Mouse (Mus musculus) heart, embryonic 16.5 days (tissue): ENCODE measurements around the gene Ier5l. TPM values are rescaled to one million over a fixed set of nuclear protein-coding genes. Genes with fewer than 3 reads are reported as not detected.

Experiments
- ATAC-seq: fragments of 200-750 bp; cut with Nextera tagmentation; replicated peaks from 2 replicates; pipeline ENCODE4 v1.8.0; 2017; ENCODE audit warnings: moderate number of reproducible peaks; ENCODE audit not compliant: insufficient read depth, low FRiP score; ENCODE audit errors: extremely low read depth
- H3K27ac ChIP-seq: fragments of 300-500 bp; sonication (generic); 2 replicates; pipeline ENCODE4 v1.5.1; 2014; ENCODE audit warnings: mild to moderate bottlenecking, low read length, control low read depth, moderate library complexity
- H3K27me3 ChIP-seq: fragments of 300-500 bp; sonication (generic); 2 replicates; pipeline ENCODE4 v1.6.1; 2014; ENCODE audit warnings: low read length, mixed read lengths; ENCODE audit not compliant: control insufficient read depth, insufficient read depth
- H3K36me3 ChIP-seq: fragments of 300-500 bp; sonication (generic); 2 replicates; pipeline ENCODE4 v1.6.1; 2014; ENCODE audit not compliant: control insufficient read depth, insufficient read depth
- H3K4me1 ChIP-seq: fragments of 300-500 bp; sonication (generic); 2 replicates; pipeline ENCODE4 v1.6.1; 2014; ENCODE audit warnings: low read length, mixed read lengths; ENCODE audit not compliant: control insufficient read depth, insufficient read depth
- H3K4me2 ChIP-seq: fragments of 300-500 bp; sonication (generic); 2 replicates; pipeline ENCODE4 v1.6.1; 2014; ENCODE audit warnings: low read depth, mild to moderate bottlenecking, control low read depth, low read length
- H3K4me3 ChIP-seq: fragments of 300-500 bp; sonication (generic); 2 replicates; pipeline ENCODE4 v1.5.1; 2014; ENCODE audit warnings: mild to moderate bottlenecking, control low read depth, low read length
- H3K9ac ChIP-seq: fragments of 300-500 bp; sonication (generic); 2 replicates; pipeline ENCODE4 v1.6.1; 2014; ENCODE audit warnings: low read length, control low read depth
- H3K9me3 ChIP-seq: fragments of 300-500 bp; sonication (generic); replicated peaks from 2 replicates; pipeline ENCODE4 v1.6.1; 2016; ENCODE audit warnings: low read length; ENCODE audit not compliant: control insufficient read depth
- WGBS: fragments of 180-500 bp; shearing (Covaris S2); extraction: QIAGEN DNeasy Blood & Tissue Kit; methylation state at CpG from one replicate; pipeline ENCODE4 v1.1.7; 2014; 5-methylcytosine and 5-hydroxymethylcytosine counted together
- polyA plus RNA-seq: library from polyadenylated mRNA; unstranded; fragments of >200 nt; fragmentation: Nextera tagmentation; extraction: Ambion mirVana; gene quantifications from 2 replicates; pipeline ENCODE4 v1.2.1, GENCODE M21; 2015

Gene Ier5l
- polyA plus RNA-seq: 0.72 and 0.85 TPM in 2 replicates

- H3K9me3 ChIP-seq: no peaks in the 10 kb centered on the region
- WGBS: under 1% methylated on average over 37 of the region's 37 CpGs
- peaks cover 13% of the 10 kb centered on the region for H3K4me1 ChIP-seq
- peak; percentile 86 for ATAC-seq
- peaks cover 2% of the 10 kb centered on the region; the same call in 1 of the 2 replicates for H3K27me3 ChIP-seq
- H3K36me3 ChIP-seq: no peaks in the 10 kb centered on the region
- H3K4me3 ChIP-seq: peak within 1 kb of the TSS; percentile 68
- peak within 1 kb of the TSS; percentile 99 for H3K4me2 ChIP-seq
- H3K27ac ChIP-seq: peak within 1 kb of the TSS; percentile 90
- peak within 1 kb of the TSS; percentile 93 for H3K9ac ChIP-seq
Measured at GRCm38 (mm10) chr2:30474039-30474438, at the start of gene Ier5l. Gene Ier5l (minus strand): TSS chr2:30474219.

- no peaks in the 10 kb centered on the region for H3K27me3 ChIP-seq
- no peak for ATAC-seq
- H3K4me3 ChIP-seq: no peak overlapping the region
- H3K36me3 ChIP-seq: no peaks in the 10 kb centered on the region
- no peaks in the 10 kb centered on the region for H3K4me1 ChIP-seq
- H3K27ac ChIP-seq: no peak overlapping the region
- no peak overlapping the region for H3K9ac ChIP-seq
- 68% methylated on average over 8 of the region's 8 CpGs for WGBS
- no peak overlapping the region for H3K4me2 ChIP-seq
- no peaks in the 10 kb centered on the region for H3K9me3 ChIP-seq
Measured at GRCm38 (mm10) chr2:30523727-30524126, 49.7 kb upstream of the Ier5l start.

- WGBS: 69% methylated on average over 16 of the region's 16 CpGs
- no peaks in the 10 kb centered on the region for H3K36me3 ChIP-seq
- H3K4me2 ChIP-seq: no peak overlapping the region
Measured at GRCm38 (mm10) chr2:30510711-30511380, 36.8 kb upstream of the Ier5l start.

GRCm38 (mm10) chr2:30507138-30507727 is 33.2 kb upstream of the Ier5l start:
- ATAC-seq: no peak
- no peak overlapping the region for H3K4me3 ChIP-seq
- WGBS: 56% methylated on average over 11 of the region's 11 CpGs
- no peaks in the 10 kb centered on the region for H3K9me3 ChIP-seq
- H3K4me1 ChIP-seq: peaks cover 3% of the 10 kb centered on the region; the same call in 1 of the 2 replicates
- H3K36me3 ChIP-seq: no peaks in the 10 kb centered on the region
- H3K9ac ChIP-seq: no peak overlapping the region
- no peak overlapping the region for H3K4me2 ChIP-seq
- no peaks in the 10 kb centered on the region for H3K27me3 ChIP-seq
- H3K27ac ChIP-seq: no peak overlapping the region

More at GRCm38 (mm10) chr2:30510711-30511380, 36.8 kb upstream of the Ier5l start:
- H3K27me3 ChIP-seq: no peaks in the 10 kb centered on the region
- H3K9me3 ChIP-seq: no peaks in the 10 kb centered on the region
- no peak overlapping the region for H3K4me3 ChIP-seq
- H3K27ac ChIP-seq: no peak overlapping the region
- ATAC-seq: no peak
- 0 out of 2 replicates have a peak, but pooled peaks cover 2% of the 10 kb centered on the region for H3K4me1 ChIP-seq
- no peak overlapping the region for H3K9ac ChIP-seq

- H3K27ac ChIP-seq: peak overlapping the region; percentile 45
- H3K36me3 ChIP-seq: no peaks in the 10 kb centered on the region
- peaks cover 3% of the 10 kb centered on the region; the same call in 1 of the 2 replicates for H3K4me1 ChIP-seq
- H3K9me3 ChIP-seq: no peaks in the 10 kb centered on the region
- ATAC-seq: no peak
- H3K27me3 ChIP-seq: no peaks in the 10 kb centered on the region
- H3K9ac ChIP-seq: peak overlapping the region; percentile 33; the same call in 1 of the 2 replicates
- WGBS: 26% methylated on average over 21 of the region's 23 CpGs
- H3K4me2 ChIP-seq: peak overlapping the region; percentile 33
- H3K4me3 ChIP-seq: no peak overlapping the region
Measured at GRCm38 (mm10) chr2:30503677-30504621, 29.9 kb upstream of the Ier5l start.

- no peak overlapping the region for H3K4me2 ChIP-seq
- H3K36me3 ChIP-seq: no peaks in the 10 kb centered on the region
- H3K9ac ChIP-seq: no peak overlapping the region
- no peak overlapping the region for H3K4me3 ChIP-seq
- H3K9me3 ChIP-seq: no peaks in the 10 kb centered on the region
- ATAC-seq: no peak
- H3K27ac ChIP-seq: no peak overlapping the region
- no peaks in the 10 kb centered on the region for H3K27me3 ChIP-seq
- peaks cover 3% of the 10 kb centered on the region; the same call in 1 of the 2 replicates for H3K4me1 ChIP-seq
- WGBS: 77% methylated on average over 7 of the region's 7 CpGs
Measured at GRCm38 (mm10) chr2:30501701-30502100, 27.7 kb upstream of the Ier5l start.

GRCm38 (mm10) chr2:30495909-30496861 is 22.2 kb upstream of the Ier5l start:
- H3K9ac ChIP-seq: peak overlapping the region; percentile 52
- 23% methylated on average over 22 of the region's 22 CpGs for WGBS

More at GRCm38 (mm10) chr2:30495909-30496861, 22.2 kb upstream of the Ier5l start:
- no peaks in the 10 kb centered on the region for H3K27me3 ChIP-seq
- ATAC-seq: peak; percentile 91
- no peaks in the 10 kb centered on the region for H3K9me3 ChIP-seq
- H3K36me3 ChIP-seq: no peaks in the 10 kb centered on the region
- H3K27ac ChIP-seq: peak overlapping the region; percentile 7; the same call in 1 of the 2 replicates
- peak overlapping the region; percentile 64 for H3K4me2 ChIP-seq
- peak overlapping the region; percentile 44 for H3K4me3 ChIP-seq
- peaks cover 3% of the 10 kb centered on the region; the same call in 1 of the 2 replicates for H3K4me1 ChIP-seq
